Mouse (Mus musculus) c-Kit-positive CD71-positive TER-119-positive erythroid progenitor cells, embryonic 14.5 days (primary cell): Measurements from ENCODE around the gene Ets1.

ENCODE experiments used
- DNase-seq: peaks from one replicate; pipeline ENCODE4 v3.0.0-alpha.2; 2013; ENCODE audit warnings: low spot score

The Ets1 gene

GRCm38 (mm10) chr9:32730656-32731590 lies 94.9 kb downstream of the Ets1 start:
- DNase-seq = no peak

GRCm38 (mm10) chr9:32731787-32732186 lies 95.8 kb downstream of the Ets1 start:
- no peak for DNase-seq

GRCm38 (mm10) chr9:32735071-32735470 lies 99.0 kb downstream of the Ets1 start:
- no peak for DNase-seq

GRCm38 (mm10) chr9:32736051-32736450 lies 100.0 kb downstream of the Ets1 start:
- DNase-seq = no peak

- DNase-seq = no peak
Observed at GRCm38 (mm10) chr9:32739988-32740387, 104.0 kb downstream of the Ets1 start.

- no peak for DNase-seq
Observed at GRCm38 (mm10) chr9:32740751-32741387, 104.8 kb downstream of the Ets1 start.

GRCm38 (mm10) chr9:32741681-32742080 lies 105.7 kb downstream of the Ets1 start:
- DNase-seq = no peak

- no peak for DNase-seq
Observed at GRCm38 (mm10) chr9:32743157-32743556, 107.1 kb downstream of the Ets1 start.

- DNase-seq = no peak
Observed at GRCm38 (mm10) chr9:32743642-32744161, 107.7 kb downstream of the Ets1 start.

GRCm38 (mm10) chr9:32744288-32744687 lies 108.3 kb downstream of the Ets1 start:
- no peak for DNase-seq

- DNase-seq = no peak
Observed at GRCm38 (mm10) chr9:32745079-32745763, 109.2 kb downstream of the Ets1 start.

GRCm38 (mm10) chr9:32745998-32746397 lies 110.0 kb downstream of the Ets1 start:
- DNase-seq = no peak

GRCm38 (mm10) chr9:32746615-32747014 lies 110.6 kb downstream of the Ets1 start:
- no peak for DNase-seq

GRCm38 (mm10) chr9:32747624-32748023 lies 111.6 kb downstream of the Ets1 start:
- no peak for DNase-seq

- no peak for DNase-seq
Observed at GRCm38 (mm10) chr9:32748552-32748951, 112.5 kb downstream of the Ets1 start.

GRCm38 (mm10) chr9:32749721-32750480 lies 113.9 kb downstream of the Ets1 start:
- no peak for DNase-seq

GRCm38 (mm10) chr9:32752602-32753001 lies 116.6 kb downstream of the Ets1 start:
- no peak for DNase-seq

- no peak for DNase-seq
Observed at GRCm38 (mm10) chr9:32754311-32754710, 118.3 kb downstream of the Ets1 start.

- no peak for DNase-seq
Observed at GRCm38 (mm10) chr9:32756002-32756401, 120.0 kb downstream of the Ets1 start.

- DNase-seq = no peak
Observed at GRCm38 (mm10) chr9:32758280-32758905, 122.4 kb downstream of the Ets1 start.

GRCm38 (mm10) chr9:32760649-32761157 lies 124.7 kb downstream of the Ets1 start:
- no peak for DNase-seq
